Mouse (Mus musculus): ENCODE measurements around the gene Zfp428. TPM values are rescaled to one million over a fixed set of nuclear protein-coding genes. Genes with fewer than 3 reads are reported as not detected.

Gene Zfp428
- 71.7 and 73.4 TPM in 2 replicates for polyA plus RNA-seq (2012; rRNA removed)

DNA sequence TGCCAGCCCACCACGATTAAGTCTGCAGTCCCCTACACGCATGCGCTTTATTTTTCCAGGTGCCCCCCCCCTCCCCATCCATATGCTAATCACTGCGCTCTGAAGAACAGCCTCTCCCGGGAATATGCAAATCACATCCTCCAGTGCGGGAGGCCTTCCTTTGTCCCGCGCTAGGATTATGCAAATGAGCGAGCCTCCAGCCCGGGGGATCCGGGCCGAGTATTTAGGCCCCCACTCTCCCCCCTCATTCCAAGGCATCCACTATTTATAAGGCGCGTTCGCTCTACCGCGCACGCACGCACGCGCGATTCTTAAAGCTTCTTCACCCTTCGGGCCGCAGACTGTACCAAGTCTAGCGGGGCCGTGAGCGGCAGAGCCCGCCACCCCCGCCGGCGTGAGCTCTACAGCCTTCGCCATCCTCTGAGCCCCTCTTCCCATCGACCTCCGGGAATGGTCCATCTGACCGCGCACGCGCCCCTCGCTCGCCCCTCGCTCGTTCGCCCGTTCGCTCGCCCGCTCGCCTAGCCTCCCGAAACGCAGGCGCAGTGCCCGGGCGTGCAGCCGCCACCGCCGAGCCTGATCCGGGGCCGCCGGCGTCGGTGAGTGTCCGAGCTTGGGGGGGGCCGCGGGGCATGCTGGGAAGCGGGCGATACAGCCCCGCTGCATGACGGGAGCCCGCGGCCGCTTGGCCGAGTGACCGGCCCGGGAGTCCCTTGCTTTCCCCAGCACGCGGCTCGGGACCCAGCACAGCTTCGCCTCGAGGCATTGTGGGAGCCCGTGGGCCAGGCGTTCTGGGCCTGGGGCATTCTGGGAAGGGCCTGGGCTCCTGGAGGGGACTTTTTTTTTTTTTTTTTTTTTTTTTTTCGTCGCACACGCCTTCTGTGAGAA lies at the start of gene Zfp428:
Zfp428 (plus strand) TSS at position 169 of the 888 bp plus-strand sequence.
- peak within 1 kb of the TSS; percentile 97 for H3K27ac ChIP-seq (ENCODE audit: insufficient read depth, low read length)
- peak within 1 kb of the TSS; percentile 60 for H3K4me3 ChIP-seq (ENCODE audit: insufficient read depth, low read length)
- TF ChIP-seq CTCF (IDR thresholded peaks at IDR 0.05; ENCODE audit: extremely low read depth, insufficient read depth, low read length) (no peak), POLR2A (IDR thresholded peaks at IDR 0.05; ENCODE audit: extremely low read depth, insufficient read depth, low read length) (peak; percentile 23)
- H3K4me1 ChIP-seq (ENCODE audit: control insufficient read depth, insufficient read depth, low read length) = peaks cover 1% of the 10 kb centered on the region; the same call in 1 of the 2 replicates

GRCm38 (mm10) chr7:24457726-24458370 lies 49.0 kb upstream of the Zfp428 start:
- Histone ChIP-seq H3K4me3 (ENCODE audit: insufficient read depth, low read length) (no peak overlapping the region), H3K27ac (ENCODE audit: insufficient read depth, low read length) (no peak overlapping the region), H3K4me1 (ENCODE audit: control insufficient read depth, insufficient read depth, low read length) (no peaks in the 10 kb centered on the region)
- TF ChIP-seq CTCF (IDR thresholded peaks at IDR 0.05; ENCODE audit: extremely low read depth, insufficient read depth, low read length) = no peak

GRCm38 (mm10) chr7:24459440-24459839 lies 47.4 kb upstream of the Zfp428 start:
- Histone ChIP-seq H3K4me3 (ENCODE audit: insufficient read depth, low read length) (no peak overlapping the region), H3K4me1 (ENCODE audit: control insufficient read depth, insufficient read depth, low read length) (no peaks in the 10 kb centered on the region), H3K27ac (ENCODE audit: insufficient read depth, low read length) (no peak overlapping the region)
- no peak for TF ChIP-seq CTCF (IDR thresholded peaks at IDR 0.05; ENCODE audit: extremely low read depth, insufficient read depth, low read length)
- no peak for TF ChIP-seq POLR2A (IDR thresholded peaks at IDR 0.05; ENCODE audit: extremely low read depth, insufficient read depth, low read length)

- Histone ChIP-seq H3K27ac (ENCODE audit: insufficient read depth, low read length) (no peak overlapping the region), H3K4me1 (ENCODE audit: control insufficient read depth, insufficient read depth, low read length) (no peaks in the 10 kb centered on the region)
Measured at GRCm38 (mm10) chr7:24459843-24460242, 47.0 kb upstream of the Zfp428 start.

DNA sequence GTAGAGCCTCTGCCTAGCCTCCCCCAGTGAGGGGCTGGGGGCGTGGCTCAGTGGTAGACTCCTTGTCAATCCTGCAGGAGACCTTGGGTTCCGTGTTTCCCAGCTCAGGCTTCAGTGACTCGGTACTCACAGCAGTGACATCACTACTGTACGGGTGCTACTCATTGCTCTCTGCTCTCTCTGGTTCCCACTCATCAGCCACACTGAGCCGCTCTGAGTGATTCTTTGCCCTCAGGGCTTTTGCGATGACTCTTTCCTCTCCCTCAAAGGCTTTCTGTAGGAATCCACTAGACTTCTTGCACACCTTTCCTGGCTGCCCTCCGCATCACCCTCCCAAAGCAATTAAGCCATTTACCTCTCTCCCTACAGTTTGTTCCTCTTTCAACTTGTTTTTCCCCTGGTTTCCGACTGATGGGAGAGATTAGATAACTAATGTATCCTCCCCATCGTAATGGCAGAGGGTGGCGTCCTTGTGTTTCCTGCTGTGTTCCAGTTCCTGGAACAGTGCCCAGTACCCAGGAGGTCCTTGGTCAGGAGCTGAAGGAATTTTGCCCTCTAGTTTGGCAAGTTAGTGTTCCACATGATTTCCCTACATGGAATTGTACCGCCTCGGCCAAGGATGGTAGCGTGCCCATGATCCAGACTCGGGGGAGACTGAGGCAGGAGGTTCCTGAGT lies 45.3 kb upstream of the Zfp428 start:
- no peaks in the 10 kb centered on the region for H3K4me1 ChIP-seq (ENCODE audit: control insufficient read depth, insufficient read depth, low read length)
- H3K4me3 ChIP-seq (ENCODE audit: insufficient read depth, low read length) = no peak overlapping the region
- H3K27ac ChIP-seq (ENCODE audit: insufficient read depth, low read length) = no peak overlapping the region
- TF ChIP-seq CTCF (IDR thresholded peaks at IDR 0.05; ENCODE audit: extremely low read depth, insufficient read depth, low read length) = no peak
- TF ChIP-seq POLR2A (IDR thresholded peaks at IDR 0.05; ENCODE audit: extremely low read depth, insufficient read depth, low read length) = no peak

More at GRCm38 (mm10) chr7:24459843-24460242, 47.0 kb upstream of the Zfp428 start:
- no peak overlapping the region for H3K4me3 ChIP-seq (ENCODE audit: insufficient read depth, low read length)
- TF ChIP-seq CTCF (IDR thresholded peaks at IDR 0.05; ENCODE audit: extremely low read depth, insufficient read depth, low read length) = no peak
- no peak for TF ChIP-seq POLR2A (IDR thresholded peaks at IDR 0.05; ENCODE audit: extremely low read depth, insufficient read depth, low read length)

DNA sequence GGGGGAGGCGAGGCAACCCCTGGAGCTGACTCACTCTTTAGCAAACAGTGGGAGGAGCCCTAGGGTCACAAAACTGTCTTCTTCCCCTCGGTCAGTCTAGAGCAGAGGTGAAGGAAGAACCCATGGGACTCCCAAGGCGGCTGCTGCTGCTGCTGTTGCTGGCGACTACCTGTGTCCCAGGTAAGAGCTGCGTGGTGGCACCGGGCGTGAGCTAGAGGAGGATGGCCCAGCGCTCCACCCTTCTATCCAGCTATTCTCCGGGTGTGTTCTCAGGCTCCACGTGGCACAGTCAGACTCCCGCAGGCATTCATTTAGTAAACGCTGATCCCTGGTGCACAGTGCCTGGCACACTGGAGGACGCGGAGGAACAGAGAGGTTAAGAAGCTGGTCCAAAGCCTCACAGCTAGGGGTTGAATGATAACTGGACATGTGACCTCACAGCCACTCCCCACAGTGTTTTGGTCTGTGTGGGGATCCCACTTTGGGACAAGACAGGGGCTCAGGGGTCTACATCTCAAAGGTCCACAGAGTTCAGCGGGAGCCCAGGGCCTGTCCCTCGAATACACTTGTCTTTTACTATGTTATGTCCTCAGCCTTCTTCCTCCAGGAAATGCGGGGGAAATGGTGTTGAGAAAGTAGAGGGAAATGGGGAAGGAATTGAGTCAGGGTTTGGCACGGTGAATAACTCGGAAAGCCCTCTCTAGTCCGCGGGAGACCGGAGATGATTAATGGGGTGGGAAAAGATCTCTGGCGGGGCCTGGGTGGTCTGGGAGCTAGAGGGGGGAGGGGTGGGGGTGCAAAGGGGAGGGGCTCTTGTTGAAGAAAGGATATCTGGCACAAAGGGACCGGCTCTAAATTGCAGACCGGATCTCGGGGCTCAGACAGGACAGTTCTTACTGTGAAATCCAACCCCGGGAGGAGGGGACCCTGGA lies 44.2 kb upstream of the Zfp428 start, which contains the start of gene Plaur:
Plaur (plus strand) TSS at position 97 of the 932 bp plus-strand sequence.
- Histone ChIP-seq H3K27ac (ENCODE audit: insufficient read depth, low read length) (no peak within 1 kb of the TSS), H3K4me1 (ENCODE audit: control insufficient read depth, insufficient read depth, low read length) (no peaks in the 10 kb centered on the region), H3K4me3 (ENCODE audit: insufficient read depth, low read length) (no peak within 1 kb of the TSS)
- no peak for TF ChIP-seq CTCF (IDR thresholded peaks at IDR 0.05; ENCODE audit: extremely low read depth, insufficient read depth, low read length)

- TF ChIP-seq CTCF (IDR thresholded peaks at IDR 0.05; ENCODE audit: extremely low read depth, insufficient read depth, low read length) (no peak), POLR2A (IDR thresholded peaks at IDR 0.05; ENCODE audit: extremely low read depth, insufficient read depth, low read length) (no peak)
Measured at GRCm38 (mm10) chr7:24466835-24467234, 40.0 kb upstream of the Zfp428 start.

DNA sequence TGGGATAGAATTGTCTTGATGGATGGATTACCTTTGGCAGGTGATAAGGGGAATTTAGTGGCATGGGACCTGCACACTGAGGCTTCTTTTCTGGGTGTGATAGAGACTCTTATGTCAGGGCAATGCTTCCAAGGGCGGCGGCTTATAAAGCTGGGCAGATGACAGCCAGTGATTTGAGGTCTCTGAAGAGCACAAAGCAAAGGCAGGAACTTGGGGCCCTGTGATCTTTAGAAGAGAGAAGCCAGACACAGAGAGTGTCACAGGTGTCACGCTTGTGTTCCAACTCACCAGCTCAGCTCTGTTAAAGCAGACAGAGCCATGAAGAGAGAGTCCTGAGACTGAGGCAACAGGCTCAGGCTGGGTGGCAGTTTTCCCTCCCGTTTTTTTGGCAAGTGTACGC lies 38.9 kb upstream of the Zfp428 start:
- Histone ChIP-seq H3K27ac (ENCODE audit: insufficient read depth, low read length) (no peak overlapping the region), H3K4me3 (ENCODE audit: insufficient read depth, low read length) (no peak overlapping the region), H3K4me1 (ENCODE audit: control insufficient read depth, insufficient read depth, low read length) (no peaks in the 10 kb centered on the region)
- TF ChIP-seq POLR2A (IDR thresholded peaks at IDR 0.05; ENCODE audit: extremely low read depth, insufficient read depth, low read length) = no peak
- no peak for TF ChIP-seq CTCF (IDR thresholded peaks at IDR 0.05; ENCODE audit: extremely low read depth, insufficient read depth, low read length)

More at GRCm38 (mm10) chr7:24466835-24467234, 40.0 kb upstream of the Zfp428 start:
- Histone ChIP-seq H3K4me1 (ENCODE audit: control insufficient read depth, insufficient read depth, low read length) (no peaks in the 10 kb centered on the region), H3K27ac (ENCODE audit: insufficient read depth, low read length) (no peak overlapping the region), H3K4me3 (ENCODE audit: insufficient read depth, low read length) (no peak overlapping the region)

Measured in cortical plate, adult 2 months (tissue).